Mouse (Mus musculus): Measurements from ENCODE around the gene Mmp24.

DNA sequence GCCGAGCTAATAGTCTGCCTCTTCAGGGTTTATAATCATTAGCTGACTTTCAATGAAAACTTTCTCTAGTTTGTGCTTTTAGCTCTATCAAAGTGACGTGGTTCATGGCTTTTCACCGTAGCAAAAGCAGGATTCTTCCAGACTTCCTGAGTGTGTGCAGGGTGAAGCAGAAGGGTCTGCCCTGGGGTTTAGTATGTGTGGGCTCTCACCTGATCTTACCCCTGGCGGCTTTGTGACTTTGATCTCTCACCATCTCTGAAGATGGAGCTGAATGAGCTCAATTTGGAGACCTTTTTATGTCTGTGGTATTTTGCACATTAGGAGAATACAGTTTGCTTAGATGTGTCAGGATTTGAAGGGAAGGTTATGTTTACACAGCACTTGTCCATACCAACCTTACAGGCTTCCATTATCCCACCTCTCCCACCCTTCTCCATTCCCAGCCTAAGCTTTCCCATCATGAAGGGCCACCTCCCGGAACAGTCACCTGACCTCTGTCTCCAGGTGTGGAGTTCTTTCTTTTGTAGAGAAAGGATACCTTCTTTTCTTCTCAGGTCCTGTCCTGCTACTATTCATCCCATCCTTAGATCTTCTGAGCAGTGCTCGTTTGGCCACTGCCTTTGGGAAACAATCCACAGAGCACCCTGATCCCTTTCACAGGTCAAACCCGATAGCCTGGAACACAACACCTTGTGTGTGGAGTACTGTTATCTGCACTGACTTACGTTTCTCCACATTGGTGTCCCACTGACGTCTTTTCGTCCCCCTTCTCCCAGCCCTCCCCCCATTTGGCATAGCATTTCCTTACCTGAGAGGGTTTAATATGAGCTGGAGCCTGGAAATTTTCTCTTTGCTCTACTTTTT, 1.9 kb downstream of the Mmp24 start:
- no peak for TF ChIP-seq EP300 (IDR thresholded peaks at IDR 0.05; ENCODE audit: insufficient read depth, low read depth, low read length)
- TF ChIP-seq POLR2A (IDR thresholded peaks at IDR 0.05; ENCODE audit: insufficient read depth, low read length), result no peak
- no peak for TF ChIP-seq CTCF (IDR thresholded peaks at IDR 0.05; ENCODE audit: low read depth, low read length)
